Mouse (Mus musculus): ENCODE measurements around the gene Unc93b1.

The Unc93b1 gene

GRCm38 (mm10) chr19:3975866-3976265 is 40.9 kb downstream of the Unc93b1 start:
- CTCF ChIA-PET = no interaction called here

- CTCF ChIA-PET = interaction anchor here (0.5 to 1.3 kb wide), 7 partner anchors 9 to 90 kb away, joined by 3 to 11 read pairs (median 3); no protein-coding TSS in a partner anchor
Observed at GRCm38 (mm10) chr19:3980309-3980708, 45.3 kb downstream of the Unc93b1 start.

- CTCF ChIA-PET = interaction anchor here (0.5 to 1.3 kb wide), 7 partner anchors 10 to 91 kb away, joined by 3 to 11 read pairs (median 3); no protein-coding TSS in a partner anchor
Observed at GRCm38 (mm10) chr19:3980917-3981316, 45.9 kb downstream of the Unc93b1 start.

- CTCF ChIA-PET = no interaction called here
Observed at GRCm38 (mm10) chr19:3983527-3984200, 48.7 kb downstream of the Unc93b1 start.

GRCm38 (mm10) chr19:3985261-3985681 is 50.3 kb downstream of the Unc93b1 start:
- CTCF ChIA-PET = interaction anchor here (0.5 to 1.7 kb wide), 3 partner anchors 10 to 329 kb away, joined by 3 to 4 read pairs (median 3); no protein-coding TSS in a partner anchor

GRCm38 (mm10) chr19:3986334-3986733 is 51.3 kb downstream of the Unc93b1 start, which contains the start of gene Acy3:
Gene Acy3, plus strand, starts transcription at chr19:3986570.
- CTCF ChIA-PET = interaction anchor here (1.7 kb wide), 1 partner anchor 9 kb away, joined by 3 read pairs; no protein-coding TSS in a partner anchor

GRCm38 (mm10) chr19:3988066-3988465 is 53.1 kb downstream of the Unc93b1 start:
- CTCF ChIA-PET = interaction anchor here (1.1 kb wide), 1 partner anchor 64 kb away, joined by 4 read pairs; no protein-coding TSS in a partner anchor

GRCm38 (mm10) chr19:3988750-3989149 is 53.8 kb downstream of the Unc93b1 start:
- CTCF ChIA-PET = no interaction called here

- CTCF ChIA-PET = interaction anchor here (0.9 kb wide), 1 partner anchor 10 kb away, joined by 3 read pairs; no protein-coding TSS in a partner anchor
Observed at GRCm38 (mm10) chr19:3990804-3991203, 55.8 kb downstream of the Unc93b1 start.

- CTCF ChIA-PET = no interaction called here
Observed at GRCm38 (mm10) chr19:3991562-3991961, 56.6 kb downstream of the Unc93b1 start.

- CTCF ChIA-PET = no interaction called here
Observed at GRCm38 (mm10) chr19:3991966-3992365, 57.0 kb downstream of the Unc93b1 start.

- CTCF ChIA-PET = no interaction called here
Observed at GRCm38 (mm10) chr19:3992416-3992815, 57.4 kb downstream of the Unc93b1 start, which contains the start of gene Tbx10. Gene Tbx10, plus strand, starts transcription at chr19:3992752.

- CTCF ChIA-PET = interaction anchor here (0.7 kb wide), 1 partner anchor 90 kb away, joined by 7 read pairs; no protein-coding TSS in a partner anchor
Observed at GRCm38 (mm10) chr19:3994932-3995331, 59.9 kb downstream of the Unc93b1 start.

- CTCF ChIA-PET = interaction anchor here (0.7 to 1.1 kb wide), 2 partner anchors 9 to 91 kb away, joined by 3 to 7 read pairs; partner anchors contain the start of gene Acy3
Observed at GRCm38 (mm10) chr19:3995505-3995904, 60.5 kb downstream of the Unc93b1 start.

GRCm38 (mm10) chr19:3996106-3996505 is 61.1 kb downstream of the Unc93b1 start:
- CTCF ChIA-PET = interaction anchor here (1.1 kb wide), 1 partner anchor 10 kb away, joined by 3 read pairs; the partner anchor contains the start of gene Acy3

GRCm38 (mm10) chr19:3996747-3997146 is 61.8 kb downstream of the Unc93b1 start:
- CTCF ChIA-PET = no interaction called here

- CTCF ChIA-PET = no interaction called here
Observed at GRCm38 (mm10) chr19:3997231-3997630, 62.2 kb downstream of the Unc93b1 start.

- CTCF ChIA-PET = no interaction called here
Observed at GRCm38 (mm10) chr19:3998335-3998734, 63.3 kb downstream of the Unc93b1 start.
